Mouse (Mus musculus) cerebellum, adult 18-20 months (tissue): ENCODE measurements around the gene Ifna12.
"Not testable (repeated sequence)": the region's sequence is repeated elsewhere in the genome, so short reads cannot be mapped to it uniquely, and the experiment has no call there.

Source experiments
- DNase-seq, 2 experiments: peaks; one replicate each; pipeline ENCODE4 v3.0.0; 2021

The Ifna12 gene

DNA sequence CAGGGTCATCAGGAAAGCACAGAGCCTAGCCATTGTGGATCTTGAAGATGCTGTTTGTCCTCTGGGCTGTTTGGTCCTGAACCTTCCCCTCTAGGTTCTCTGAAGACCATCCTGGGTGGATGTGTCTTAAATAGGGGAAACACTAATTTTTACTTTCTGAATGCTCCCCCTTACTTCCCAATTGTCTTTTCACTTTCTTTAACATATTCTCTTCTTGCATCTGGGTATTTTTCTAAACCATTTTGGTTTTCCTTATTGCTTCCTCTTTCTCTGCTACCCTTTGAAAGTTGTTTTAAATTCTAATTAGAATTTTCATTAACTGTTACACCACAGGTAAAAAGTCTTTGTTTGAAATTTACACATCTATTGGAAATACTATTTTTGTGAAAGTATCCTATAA lies at the start of gene Ifna12:
Gene Ifna12, minus strand, starts transcription at position 101 of the 400 bp plus-strand sequence.
- no peak for DNase-seq

DNA sequence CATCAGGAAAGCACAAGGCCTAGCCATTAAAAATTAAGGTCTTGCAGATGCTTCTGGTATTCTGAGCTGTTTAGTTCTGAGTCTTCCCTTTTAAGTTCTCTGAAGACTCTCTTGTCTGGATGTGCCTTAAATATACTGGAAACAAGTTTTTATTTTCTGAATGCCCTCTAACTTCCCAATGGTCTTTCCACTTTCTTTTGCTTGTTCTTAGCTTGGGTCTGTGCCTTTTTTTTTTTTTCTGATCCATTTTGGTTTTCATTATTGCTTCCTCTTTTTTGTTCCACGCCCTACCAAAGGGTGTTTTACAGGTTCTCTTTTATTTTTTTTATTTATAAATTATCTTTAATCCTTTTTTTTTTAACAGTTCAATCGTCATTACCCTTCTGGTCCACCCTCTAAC lies 41.2 kb upstream of the Ifna12 start, which contains the start of gene Ifna13:
Gene Ifna13, minus strand, starts transcription at position 101 of the 400 bp plus-strand sequence.
- no peak for DNase-seq

DNA sequence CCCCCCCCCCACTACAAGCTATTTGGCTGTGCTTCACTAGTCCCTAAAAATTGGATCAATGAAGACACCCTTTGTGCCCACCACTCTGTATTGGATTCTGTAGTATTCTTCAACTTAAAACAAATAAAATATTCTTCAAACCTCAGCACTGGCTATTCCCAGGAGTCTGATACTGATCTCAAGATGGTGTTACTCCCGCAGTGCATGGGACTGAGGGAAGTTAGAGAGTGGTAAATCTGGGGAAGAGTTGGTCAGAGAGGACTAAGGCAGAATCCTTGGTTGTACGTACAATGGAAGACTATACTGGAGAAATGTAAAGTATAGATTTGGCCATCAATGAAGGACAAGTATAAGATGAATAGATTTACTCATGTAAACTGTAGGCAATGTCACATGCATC lies 39.4 kb upstream of the Ifna12 start:
- no peak for DNase-seq

DNA sequence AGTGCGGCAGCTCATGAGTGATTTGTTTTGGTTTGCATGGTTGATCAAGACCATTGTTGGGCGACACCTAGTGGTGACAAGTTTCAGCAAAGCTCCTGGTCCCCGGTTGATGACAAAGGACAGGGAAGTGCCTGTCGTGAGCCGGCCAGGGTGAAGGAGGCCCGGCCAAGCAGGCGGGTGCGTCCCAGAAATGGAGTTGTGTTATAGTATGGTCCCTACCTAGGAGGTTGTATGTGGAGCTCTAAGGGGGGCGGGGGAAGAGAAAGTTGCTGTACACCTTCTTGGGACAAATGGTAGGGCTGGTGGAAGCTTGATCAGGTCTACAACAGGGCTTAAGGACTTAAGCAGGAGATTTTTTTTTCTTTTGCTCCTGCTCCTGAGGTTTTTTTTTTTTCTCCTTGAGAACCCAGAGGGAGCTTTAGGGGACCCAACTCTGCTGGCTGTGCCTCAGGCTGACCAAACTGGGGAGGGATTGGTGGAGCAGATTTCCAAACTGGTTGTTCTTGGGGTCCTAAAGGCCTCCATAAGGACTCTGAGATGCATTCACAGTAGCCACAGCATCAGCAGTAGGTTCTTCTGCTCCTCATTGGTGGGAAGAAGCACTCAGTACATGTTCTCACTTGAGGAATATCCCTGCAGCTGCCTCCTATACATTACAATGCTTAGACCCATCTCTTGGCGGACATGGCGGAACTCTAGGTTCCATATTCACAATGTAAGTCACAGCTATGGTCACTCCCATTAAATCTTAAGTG lies 38.1 kb upstream of the Ifna12 start:
- DNase-seq = peak; percentile 93 to 97

DNA sequence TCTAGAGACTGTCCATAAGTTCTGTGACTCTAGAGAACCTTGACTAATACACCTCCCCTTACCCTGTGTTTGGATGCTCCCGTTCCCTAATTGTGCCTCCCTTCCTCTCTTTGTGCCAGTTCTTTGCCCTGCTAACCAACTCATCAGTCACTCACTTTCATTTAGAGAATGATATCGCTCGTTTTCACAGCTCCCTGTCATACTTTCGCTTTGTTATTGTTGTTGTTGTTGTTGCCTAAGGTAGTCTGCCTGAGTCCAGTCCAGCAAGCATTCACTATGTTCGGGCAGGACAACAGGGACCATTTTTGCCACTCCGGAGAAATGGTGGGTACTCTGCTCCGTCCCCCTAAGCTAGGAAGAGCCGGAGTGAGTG lies 37.5 kb upstream of the Ifna12 start:
- DNase-seq = no peak

DNA sequence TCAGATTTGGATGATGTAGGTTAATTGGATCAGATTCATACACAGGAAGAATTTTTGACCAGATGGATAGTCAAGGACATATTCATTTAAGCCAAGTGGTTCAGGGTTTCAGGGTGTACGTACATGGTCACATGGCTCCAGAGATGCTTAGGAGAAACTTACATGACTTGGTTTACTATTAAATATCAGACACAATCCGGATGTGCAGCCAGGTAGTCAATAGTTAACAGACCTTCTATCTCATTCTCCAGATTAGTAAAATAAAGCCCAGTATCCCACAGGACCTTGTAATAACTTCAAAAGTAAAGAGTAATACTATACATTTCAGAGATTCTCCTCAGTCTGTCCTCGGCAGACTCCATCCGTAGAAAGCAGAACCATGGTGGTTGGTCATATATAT lies 31.1 kb upstream of the Ifna12 start, which contains the start of gene C87499:
Gene C87499, minus strand, starts transcription at position 101 of the 400 bp plus-strand sequence.
- DNase-seq = no peak

DNA sequence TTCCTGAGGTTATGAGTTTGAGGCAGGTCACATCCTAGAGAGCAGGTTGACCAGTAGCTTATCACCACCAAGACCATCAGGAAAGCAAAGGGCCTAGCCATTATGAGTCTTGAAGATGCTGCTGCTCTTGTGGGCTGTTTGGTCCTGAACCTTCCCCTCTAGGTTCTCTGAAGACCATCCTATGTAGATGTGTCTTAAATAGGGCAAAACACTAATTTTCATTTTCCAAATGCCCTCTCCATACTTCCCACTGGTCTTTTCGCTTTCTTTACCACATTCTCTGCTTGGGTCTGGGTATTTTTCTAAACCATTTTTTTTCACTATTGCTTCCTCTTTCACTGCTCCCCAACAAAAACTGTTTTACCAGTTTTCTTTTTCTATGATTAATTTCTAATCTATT lies 10.9 kb downstream of the Ifna12 start, which contains the start of gene Ifna9:
Gene Ifna9, minus strand, starts transcription at position 101 of the 400 bp plus-strand sequence.
- DNase-seq = no peak

DNA sequence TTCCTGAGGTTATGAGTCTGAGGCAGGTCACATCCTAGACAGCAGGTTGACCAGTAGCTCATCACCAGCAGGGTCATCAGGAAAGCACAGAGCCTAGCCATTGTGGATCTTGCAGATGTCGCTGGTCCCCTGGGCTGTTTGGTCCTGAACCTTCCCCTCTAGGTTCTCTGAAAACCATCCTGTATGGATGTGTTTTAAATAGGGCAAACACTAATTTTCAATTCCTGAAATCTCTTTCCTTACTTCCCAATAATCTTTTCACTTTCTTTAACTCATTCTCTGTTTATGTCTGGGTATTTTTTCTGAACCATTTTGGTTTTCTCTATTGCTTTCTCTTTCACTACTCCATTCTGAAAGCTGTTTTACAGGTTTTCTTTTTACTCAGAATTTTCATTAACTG lies 31.5 kb downstream of the Ifna12 start, which contains the start of gene Ifna14:
Gene Ifna14, minus strand, starts transcription at position 101 of the 400 bp plus-strand sequence.
- no peak for DNase-seq

DNA sequence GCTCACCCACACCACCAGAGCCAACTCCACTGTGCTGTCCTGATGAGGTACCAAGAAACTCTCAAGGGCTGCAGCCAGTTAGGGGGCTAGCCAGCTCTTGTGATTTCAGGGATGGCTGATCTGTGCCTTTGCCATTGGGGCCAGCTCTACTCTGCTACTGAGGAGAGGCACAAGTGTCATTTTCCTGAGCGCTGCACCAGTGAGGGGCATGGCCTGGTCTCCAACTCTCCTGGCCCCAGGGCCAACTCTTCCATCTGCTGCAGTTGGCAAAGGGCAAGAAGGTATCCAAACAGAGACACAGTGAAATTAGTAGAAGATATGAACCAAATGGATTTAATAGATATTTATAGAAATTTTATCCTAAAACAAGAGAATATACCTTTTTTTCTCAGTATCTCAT lies 41.4 kb downstream of the Ifna12 start:
- peak; percentile 59 to 71 for DNase-seq

DNA sequence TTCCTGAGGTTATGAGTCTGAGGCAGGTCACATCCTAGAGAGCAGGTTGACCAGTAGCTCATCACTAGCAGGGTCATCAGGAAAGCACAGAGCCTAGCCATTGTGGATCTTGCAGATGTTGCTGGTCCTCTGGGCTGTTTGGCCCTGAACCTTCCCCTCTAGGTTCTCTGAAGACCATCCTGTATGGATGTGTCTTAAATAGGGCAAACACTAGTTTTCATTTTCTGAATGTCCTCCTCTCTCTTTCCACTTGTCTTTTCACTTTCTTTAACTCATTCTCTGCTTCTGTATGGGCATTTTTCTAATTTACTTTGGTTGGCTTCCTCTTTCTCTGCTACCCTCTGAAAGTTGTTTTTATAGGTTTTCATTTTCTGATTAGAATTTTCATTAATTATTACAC lies 45.0 kb downstream of the Ifna12 start, which contains the start of gene Ifna15:
Gene Ifna15, minus strand, starts transcription at position 101 of the 400 bp plus-strand sequence.
- not testable (repeated sequence) for DNase-seq
